Mouse (Mus musculus) adrenal gland, adult 18-20 months (tissue): ENCODE measurements around the gene Ttc9b. TPM values are rescaled to one million over a fixed set of nuclear protein-coding genes. Genes with fewer than 3 reads are reported as not detected.

Experiments used
- DNase-seq, 2 experiments: peaks; one replicate each; pipeline ENCODE4 v3.0.0; 2021 to 2022; ENCODE audit warnings: low spot score in 2 of 2
- total RNA-seq, 2 experiments: library from RNA; stranded (reverse); gene quantifications; 1 replicate in 1 of 2; 2 replicates in 1 of 2; pipeline ENCODE4 v1.2.3; 2021

The Ttc9b gene
- total RNA-seq, 2 experiments from 2014 or later, result not detected

GRCm38 (mm10) chr7:27687043-27687442 lies 33.3 kb downstream of the Ttc9b start:
- DNase-seq, result no peak

- DNase-seq, result no peak
These were observed 34.1 kb downstream of the Ttc9b start for GRCm38 (mm10) chr7:27687836-27688235.

- no peak for DNase-seq
These were observed 34.6 kb downstream of the Ttc9b start for GRCm38 (mm10) chr7:27688246-27688788.

GRCm38 (mm10) chr7:27688815-27689612 lies 35.3 kb downstream of the Ttc9b start, which contains the start of gene Zfp607b:
Zfp607b (plus strand) TSS chr7:27689340.
- peak; percentile 79 to 80 for DNase-seq

- peak; percentile 18 to 33 for DNase-seq
These were observed 37.4 kb downstream of the Ttc9b start for GRCm38 (mm10) chr7:27691076-27691475.

GRCm38 (mm10) chr7:27696711-27697110 lies 43.0 kb downstream of the Ttc9b start:
- DNase-seq, result no peak

Other genes with a start within 250 kb of the Ttc9b start
- 1 to 10 TPM; 2.9 to 3.1 TPM for gene Sptbn4, start 206.2 kb upstream of the Ttc9b start, total RNA-seq
- gene Blvrb, start 205.9 kb upstream of the Ttc9b start, total RNA-seq, result 10 to 100 TPM; 40.1 to 56.1 TPM
- 10 to 100 TPM; 10.6 to 11.5 TPM for gene Sertad3, start 180.1 kb upstream of the Ttc9b start, total RNA-seq
- gene Sertad1, start 167.0 kb upstream of the Ttc9b start, total RNA-seq, result 10 to 100 TPM; 17.3 to 23.7 TPM
- gene Prx, start 154.6 kb upstream of the Ttc9b start, total RNA-seq, result 1 to 10 TPM; 2.6 to 3.0 TPM
- gene Hipk4, start 130.6 kb upstream of the Ttc9b start, total RNA-seq, result under 1 TPM; 0.26 to 0.40 TPM
- gene Pld3, start 100.7 kb upstream of the Ttc9b start, total RNA-seq, result 100 to 1,000 TPM; 123 to 147 TPM
- gene 2310022A10Rik, start 100.7 kb upstream of the Ttc9b start, total RNA-seq, result 10 to 100 TPM; 13.5 to 18.9 TPM
- gene Akt2, start 62.4 kb upstream of the Ttc9b start, total RNA-seq, result 100 to 1,000 TPM; 209 to 250 TPM
- 10 to 100 TPM; 30.3 to 33.4 TPM for gene Map3k10, start 20.7 kb downstream of the Ttc9b start, total RNA-seq
- 1 to 10 TPM; 1.2 to 2.0 TPM for gene Zfp607b, start 35.4 kb downstream of the Ttc9b start, total RNA-seq
- 10 to 100 TPM; 13.3 to 16.2 TPM for gene Zfp60, start 77.5 kb downstream of the Ttc9b start, total RNA-seq
- 1 to 10 TPM; 7.9 to 9.0 TPM for gene Zfp626, start 153.3 kb downstream of the Ttc9b start, total RNA-seq
- 1 to 10 TPM; 3.1 to 3.3 TPM for gene Zfp59, start 184.7 kb downstream of the Ttc9b start, total RNA-seq
- 1 to 10 TPM; 3.9 to 5.2 TPM for gene Zfp607a, start 203.6 kb downstream of the Ttc9b start, total RNA-seq